Mouse (Mus musculus): Measurements from ENCODE around the gene Diexf. TPM values are rescaled to one million over a fixed set of nuclear protein-coding genes. Genes with fewer than 3 reads are reported as not detected.

Gene Diexf
- polyA plus RNA-seq (2014; fragmentation: Nextera tagmentation; extraction: Ambion mirVana), result 8.6 and 11.1 TPM in 2 replicates

GRCm38 (mm10) chr1:193129786-193130455 is at the start of gene Diexf:
Gene Diexf (minus strand): TSS chr1:193130272.
- Histone ChIP-seq H3K27me3 (ENCODE audit: control insufficient read depth, insufficient read depth, low read length) (no peaks in the 10 kb centered on the region), H3K9ac (replicated peaks; ENCODE audit: low read length) (peak within 1 kb of the TSS; percentile 70), H3K4me3 (ENCODE audit: low read depth, low read length) (peak within 1 kb of the TSS; percentile 71), H3K36me3 (replicated peaks; ENCODE audit: control insufficient read depth, insufficient read depth, low read depth, low read length) (no peaks in the 10 kb centered on the region; the same call in 1 of the 2 replicates), H3K9me3 (replicated peaks; ENCODE audit: control insufficient read depth, low read length) (no peaks in the 10 kb centered on the region), H3K4me2 (ENCODE audit: low read depth, low read length) (peak within 1 kb of the TSS; percentile 41), H3K4me1 (ENCODE audit: control insufficient read depth, insufficient read depth, low read length) (no peaks in the 10 kb centered on the region), H3K27ac (replicated peaks; ENCODE audit: low read depth, low read length) (no peak within 1 kb of the TSS)
- WGBS, result under 1% methylated on average over 61 of the region's 61 CpGs
- ATAC-seq (replicated peaks; ENCODE audit: insufficient number of reproducible peaks, low FRiP score, low TSS enrichment, low read depth) (peak; percentile 94), DNase-seq (ENCODE audit: low spot score) (peak; percentile 100)

GRCm38 (mm10) chr1:193174143-193174733 is 44.2 kb upstream of the Diexf start:
- no peak overlapping the region for H3K4me3 ChIP-seq (ENCODE audit: low read depth, low read length)
- WGBS, result 93% methylated on average over 13 of the region's 13 CpGs
- no peaks in the 10 kb centered on the region for H3K36me3 ChIP-seq (replicated peaks; ENCODE audit: control insufficient read depth, insufficient read depth, low read depth, low read length)
- no peak for ATAC-seq (replicated peaks; ENCODE audit: insufficient number of reproducible peaks, low FRiP score, low TSS enrichment, low read depth)
- H3K27me3 ChIP-seq (ENCODE audit: control insufficient read depth, insufficient read depth, low read length), result no peaks in the 10 kb centered on the region
- no peak overlapping the region; the same call in 1 of the 2 replicates for H3K9ac ChIP-seq (replicated peaks; ENCODE audit: low read length)
- peak overlapping the region; percentile 62 for H3K4me2 ChIP-seq (ENCODE audit: low read depth, low read length)
- DNase-seq (ENCODE audit: low spot score), result no peak
- H3K9me3 ChIP-seq (replicated peaks; ENCODE audit: control insufficient read depth, low read length), result no peaks in the 10 kb centered on the region
- no peak overlapping the region for H3K27ac ChIP-seq (replicated peaks; ENCODE audit: low read depth, low read length)
- H3K4me1 ChIP-seq (ENCODE audit: control insufficient read depth, insufficient read depth, low read length), result no peaks in the 10 kb centered on the region

GRCm38 (mm10) chr1:193173810-193174129 is 43.7 kb upstream of the Diexf start:
- Histone ChIP-seq H3K36me3 (replicated peaks; ENCODE audit: control insufficient read depth, insufficient read depth, low read depth, low read length) (no peaks in the 10 kb centered on the region), H3K4me1 (ENCODE audit: control insufficient read depth, insufficient read depth, low read length) (no peaks in the 10 kb centered on the region), H3K27ac (replicated peaks; ENCODE audit: low read depth, low read length) (no peak overlapping the region), H3K9me3 (replicated peaks; ENCODE audit: control insufficient read depth, low read length) (no peaks in the 10 kb centered on the region), H3K27me3 (ENCODE audit: control insufficient read depth, insufficient read depth, low read length) (no peaks in the 10 kb centered on the region), H3K4me2 (ENCODE audit: low read depth, low read length) (peak overlapping the region; percentile 62), H3K4me3 (ENCODE audit: low read depth, low read length) (peak overlapping the region; percentile 57), H3K9ac (replicated peaks; ENCODE audit: low read length) (peak overlapping the region; percentile 73)
- DNase-seq (ENCODE audit: low spot score), result no peak
- 20% methylated on average over 9 of the region's 9 CpGs for WGBS
- no peak for ATAC-seq (replicated peaks; ENCODE audit: insufficient number of reproducible peaks, low FRiP score, low TSS enrichment, low read depth)

GRCm38 (mm10) chr1:193172991-193173809 is 43.1 kb upstream of the Diexf start:
- 1% methylated on average over 48 of the region's 48 CpGs for WGBS
- no peak overlapping the region for H3K27ac ChIP-seq (replicated peaks; ENCODE audit: low read depth, low read length)
- H3K4me1 ChIP-seq (ENCODE audit: control insufficient read depth, insufficient read depth, low read length), result no peaks in the 10 kb centered on the region
- H3K9me3 ChIP-seq (replicated peaks; ENCODE audit: control insufficient read depth, low read length), result no peaks in the 10 kb centered on the region
- H3K36me3 ChIP-seq (replicated peaks; ENCODE audit: control insufficient read depth, insufficient read depth, low read depth, low read length), result no peaks in the 10 kb centered on the region
- H3K4me2 ChIP-seq (ENCODE audit: low read depth, low read length), result peak overlapping the region; percentile 62
- peak; percentile 100 for DNase-seq (ENCODE audit: low spot score)
- H3K27me3 ChIP-seq (ENCODE audit: control insufficient read depth, insufficient read depth, low read length), result no peaks in the 10 kb centered on the region
- peak; percentile 98 for ATAC-seq (replicated peaks; ENCODE audit: insufficient number of reproducible peaks, low FRiP score, low TSS enrichment, low read depth)
- H3K9ac ChIP-seq (replicated peaks; ENCODE audit: low read length), result peak overlapping the region; percentile 73
- peak overlapping the region; percentile 57 for H3K4me3 ChIP-seq (ENCODE audit: low read depth, low read length)

- no peak overlapping the region for H3K4me3 ChIP-seq (ENCODE audit: low read depth, low read length)
- no peak for ATAC-seq (replicated peaks; ENCODE audit: insufficient number of reproducible peaks, low FRiP score, low TSS enrichment, low read depth)
- WGBS, result 85% methylated on average over 2 of the region's 2 CpGs
Measured at GRCm38 (mm10) chr1:193169856-193170255, 39.8 kb upstream of the Diexf start.

GRCm38 (mm10) chr1:193169228-193169627 is 39.2 kb upstream of the Diexf start:
- ATAC-seq (replicated peaks; ENCODE audit: insufficient number of reproducible peaks, low FRiP score, low TSS enrichment, low read depth) (no peak), DNase-seq (ENCODE audit: low spot score) (no peak)
- Histone ChIP-seq H3K4me2 (ENCODE audit: low read depth, low read length) (no peak overlapping the region), H3K9me3 (replicated peaks; ENCODE audit: control insufficient read depth, low read length) (no peaks in the 10 kb centered on the region), H3K27ac (replicated peaks; ENCODE audit: low read depth, low read length) (no peak overlapping the region), H3K36me3 (replicated peaks; ENCODE audit: control insufficient read depth, insufficient read depth, low read depth, low read length) (no peaks in the 10 kb centered on the region), H3K4me1 (ENCODE audit: control insufficient read depth, insufficient read depth, low read length) (no peaks in the 10 kb centered on the region), H3K4me3 (ENCODE audit: low read depth, low read length) (no peak overlapping the region), H3K27me3 (ENCODE audit: control insufficient read depth, insufficient read depth, low read length) (no peaks in the 10 kb centered on the region), H3K9ac (replicated peaks; ENCODE audit: low read length) (no peak overlapping the region)
- 91% methylated on average over 7 of the region's 7 CpGs for WGBS

More at GRCm38 (mm10) chr1:193169856-193170255, 39.8 kb upstream of the Diexf start:
- no peaks in the 10 kb centered on the region for H3K36me3 ChIP-seq (replicated peaks; ENCODE audit: control insufficient read depth, insufficient read depth, low read depth, low read length)
- no peak overlapping the region for H3K4me2 ChIP-seq (ENCODE audit: low read depth, low read length)
- no peak for DNase-seq (ENCODE audit: low spot score)
- H3K27ac ChIP-seq (replicated peaks; ENCODE audit: low read depth, low read length), result no peak overlapping the region
- no peak overlapping the region for H3K9ac ChIP-seq (replicated peaks; ENCODE audit: low read length)
- H3K27me3 ChIP-seq (ENCODE audit: control insufficient read depth, insufficient read depth, low read length), result no peaks in the 10 kb centered on the region
- H3K9me3 ChIP-seq (replicated peaks; ENCODE audit: control insufficient read depth, low read length), result no peaks in the 10 kb centered on the region
- H3K4me1 ChIP-seq (ENCODE audit: control insufficient read depth, insufficient read depth, low read length), result no peaks in the 10 kb centered on the region

GRCm38 (mm10) chr1:193167746-193168145 is 37.7 kb upstream of the Diexf start, which contains the start of gene A130010J15Rik:
Gene A130010J15Rik (plus strand): TSS chr1:193168046.
- 92% methylated on average over 3 of the region's 3 CpGs for WGBS
- no peak for ATAC-seq (replicated peaks; ENCODE audit: insufficient number of reproducible peaks, low FRiP score, low TSS enrichment, low read depth)

More at GRCm38 (mm10) chr1:193167746-193168145, 37.7 kb upstream of the Diexf start, which contains the start of gene A130010J15Rik:
- Histone ChIP-seq H3K27me3 (ENCODE audit: control insufficient read depth, insufficient read depth, low read length) (no peaks in the 10 kb centered on the region), H3K9ac (replicated peaks; ENCODE audit: low read length) (no peak within 1 kb of the TSS), H3K4me3 (ENCODE audit: low read depth, low read length) (no peak within 1 kb of the TSS), H3K9me3 (replicated peaks; ENCODE audit: control insufficient read depth, low read length) (no peaks in the 10 kb centered on the region), H3K4me2 (ENCODE audit: low read depth, low read length) (no peak within 1 kb of the TSS), H3K36me3 (replicated peaks; ENCODE audit: control insufficient read depth, insufficient read depth, low read depth, low read length) (no peaks in the 10 kb centered on the region), H3K27ac (replicated peaks; ENCODE audit: low read depth, low read length) (no peak within 1 kb of the TSS), H3K4me1 (ENCODE audit: control insufficient read depth, insufficient read depth, low read length) (no peaks in the 10 kb centered on the region)
- DNase-seq (ENCODE audit: low spot score), result no peak
